Mouse (Mus musculus): ENCODE data around the gene Nrf1.

Nrf1 gene

GRCm38 (mm10) chr6:30147058-30147457, 99.3 kb downstream of the Nrf1 start:
- DNase-seq (ENCODE audit: low spot score) = no peak

DNA sequence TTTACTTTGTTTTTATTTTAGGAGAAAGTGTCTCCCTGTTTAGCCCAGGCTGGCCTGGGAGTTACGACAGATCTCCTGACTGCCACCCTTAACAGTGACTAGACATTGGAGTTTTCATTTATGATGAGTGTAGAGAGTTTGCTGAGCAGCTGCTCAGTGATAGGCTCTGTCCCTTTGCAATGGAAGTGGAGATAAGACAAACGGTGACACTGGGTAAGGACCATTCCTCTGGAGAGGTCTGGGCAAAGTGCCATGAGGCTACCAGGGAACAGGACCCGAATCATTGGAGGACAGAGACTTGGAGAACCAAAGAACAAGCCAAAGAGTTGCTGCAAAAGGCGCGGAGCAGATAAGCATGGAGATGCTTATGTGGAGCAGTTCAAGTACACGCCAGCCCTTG, 100.0 kb downstream of the Nrf1 start:
- DNase-seq (ENCODE audit: low spot score) = no peak

DNA sequence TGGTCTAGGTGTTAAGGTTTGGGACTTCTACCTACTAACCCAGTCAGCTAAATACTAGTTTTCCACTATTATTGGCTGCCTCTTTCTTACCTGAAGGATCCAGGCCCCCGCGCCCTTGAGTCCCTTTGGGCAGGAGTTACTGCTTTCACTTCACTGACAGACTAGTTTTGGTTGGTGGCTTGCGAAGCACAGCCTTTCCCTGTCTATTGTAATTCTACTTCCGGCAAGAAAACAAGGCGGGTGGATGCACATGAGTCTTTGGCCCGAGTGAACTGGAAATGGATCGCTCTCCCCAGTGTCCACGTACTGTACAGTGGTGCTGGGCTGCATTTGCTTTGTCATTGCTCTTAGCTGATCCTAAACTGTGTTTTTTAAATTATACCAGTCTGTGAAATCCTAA, 102.7 kb downstream of the Nrf1 start:
- DNase-seq (ENCODE audit: low spot score) = no peak

DNA sequence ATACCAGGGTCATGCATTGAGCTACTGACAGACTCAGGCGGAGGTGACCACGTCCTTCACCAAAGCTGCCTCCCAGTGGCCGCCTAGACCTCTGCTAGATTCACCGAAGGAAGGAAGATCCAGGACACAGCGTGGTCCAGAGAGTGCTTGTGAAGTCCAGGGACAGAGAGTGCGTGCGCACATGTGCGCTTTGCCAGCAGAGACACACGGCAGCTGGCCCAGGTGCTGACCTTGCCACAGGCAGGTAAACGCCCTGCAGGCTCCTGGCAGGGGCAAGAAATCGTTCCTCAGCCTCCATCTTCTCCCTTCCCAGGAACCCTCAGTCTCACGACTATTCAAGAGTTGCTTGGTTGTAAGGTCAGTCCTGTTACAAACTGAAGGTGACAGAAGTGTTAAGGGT, 104.4 kb downstream of the Nrf1 start:
- DNase-seq (ENCODE audit: low spot score) = no peak

DNA sequence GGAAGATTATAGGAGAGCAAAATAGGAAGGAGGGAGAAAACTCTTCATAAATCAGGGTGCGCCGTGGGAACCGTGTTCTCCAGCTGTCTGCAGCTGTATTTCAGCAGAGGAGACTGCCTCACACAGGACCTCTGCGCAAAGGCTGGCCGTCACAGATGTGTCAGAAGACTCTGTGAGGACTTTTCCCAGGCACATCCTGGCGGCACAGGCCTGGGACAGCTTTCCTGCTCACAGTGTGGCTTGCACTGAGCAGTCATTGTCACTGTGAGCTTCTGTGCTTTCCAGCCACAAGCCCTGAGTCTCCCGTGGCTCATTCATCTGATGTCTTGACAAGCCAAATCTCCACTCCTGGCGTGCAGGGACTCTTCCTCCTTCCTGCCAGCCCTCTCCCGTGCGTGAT, 104.9 kb downstream of the Nrf1 start:
- no peak for DNase-seq (ENCODE audit: low spot score)

DNA sequence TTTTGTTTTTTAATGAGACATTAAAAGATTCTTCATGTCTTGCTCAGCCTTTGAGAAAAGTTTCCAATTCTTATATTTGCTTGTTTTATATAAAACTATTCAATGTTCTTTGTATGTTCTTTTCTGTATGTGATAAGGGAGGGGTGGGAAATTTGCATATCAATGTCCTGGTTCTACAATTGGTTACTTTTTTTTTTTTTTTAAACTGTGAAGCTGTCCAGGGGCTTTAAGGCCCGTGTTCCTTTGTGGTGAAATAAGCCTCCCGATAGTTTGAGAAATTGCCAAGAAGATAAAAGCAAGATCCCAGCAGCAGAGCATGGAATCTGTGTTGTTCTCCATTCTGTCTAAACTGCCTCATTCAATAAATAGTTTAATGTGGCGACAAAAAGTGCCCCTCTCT, 105.3 kb downstream of the Nrf1 start:
- DNase-seq (ENCODE audit: low spot score) = no peak

- DNase-seq (ENCODE audit: low spot score) = no peak
Observed at GRCm38 (mm10) chr6:30153733-30154415, 106.1 kb downstream of the Nrf1 start.

GRCm38 (mm10) chr6:30159516-30160045, 111.8 kb downstream of the Nrf1 start:
- DNase-seq (ENCODE audit: low spot score) = no peak

DNA sequence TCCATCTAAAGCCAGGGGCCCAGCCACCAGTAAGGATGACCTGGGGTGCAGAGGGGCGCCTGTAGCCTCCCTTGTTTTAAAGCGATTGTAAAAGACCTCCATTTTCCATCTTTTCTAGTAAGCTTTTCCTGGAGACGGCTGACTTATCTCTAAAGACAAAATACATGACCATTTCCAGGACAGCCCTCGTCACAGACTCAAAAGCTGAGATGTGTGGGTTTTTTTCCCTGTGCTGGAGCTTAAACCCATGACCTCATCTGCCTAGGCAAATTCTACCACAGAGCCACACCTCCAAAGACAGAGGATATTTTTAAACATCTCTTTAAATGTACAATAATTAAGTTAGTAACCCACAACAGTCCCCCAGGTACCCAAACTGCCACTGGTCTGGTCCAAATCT, 112.6 kb downstream of the Nrf1 start:
- no peak for DNase-seq (ENCODE audit: low spot score)

- no peak for DNase-seq (ENCODE audit: low spot score)
Observed at GRCm38 (mm10) chr6:30161618-30162017, 113.8 kb downstream of the Nrf1 start.

DNA sequence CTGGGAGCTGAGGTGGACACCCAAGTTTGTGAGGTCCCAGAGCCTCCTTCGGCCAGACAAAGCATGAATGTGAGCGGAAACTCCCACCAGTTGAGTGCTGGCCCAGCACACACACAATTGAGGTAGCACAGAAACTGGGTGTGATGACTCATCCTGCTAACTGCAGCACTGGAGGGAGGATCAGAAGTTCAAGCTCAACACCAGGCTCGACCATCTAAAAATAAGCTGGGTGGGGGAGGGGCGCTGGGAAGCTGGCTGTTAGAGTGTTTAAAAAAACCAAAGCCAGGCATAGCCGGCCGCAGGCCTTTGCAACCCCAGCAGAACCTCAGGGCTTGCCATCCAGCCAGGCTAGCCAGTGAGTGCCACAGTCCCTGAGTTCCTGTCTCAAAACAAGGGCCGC, 114.3 kb downstream of the Nrf1 start:
- DNase-seq (ENCODE audit: low spot score) = no peak

- no peak for DNase-seq (ENCODE audit: low spot score)
Observed at GRCm38 (mm10) chr6:30166349-30166748, 118.6 kb downstream of the Nrf1 start.

- no peak for DNase-seq (ENCODE audit: low spot score)
Observed at GRCm38 (mm10) chr6:30167192-30167591, 119.4 kb downstream of the Nrf1 start.

GRCm38 (mm10) chr6:30168275-30168674, 120.5 kb downstream of the Nrf1 start:
- DNase-seq (ENCODE audit: low spot score) = no peak

GRCm38 (mm10) chr6:30169148-30169547, 121.4 kb downstream of the Nrf1 start:
- DNase-seq (ENCODE audit: low spot score) = no peak

GRCm38 (mm10) chr6:30171226-30171625, 123.4 kb downstream of the Nrf1 start:
- no peak for DNase-seq (ENCODE audit: low spot score)

GRCm38 (mm10) chr6:30171967-30172366, 124.2 kb downstream of the Nrf1 start:
- no peak for DNase-seq (ENCODE audit: low spot score)

GRCm38 (mm10) chr6:30172441-30172819, 124.6 kb downstream of the Nrf1 start:
- no peak for DNase-seq (ENCODE audit: low spot score)

GRCm38 (mm10) chr6:30172820-30173550, 125.2 kb downstream of the Nrf1 start:
- no peak for DNase-seq (ENCODE audit: low spot score)

DNA sequence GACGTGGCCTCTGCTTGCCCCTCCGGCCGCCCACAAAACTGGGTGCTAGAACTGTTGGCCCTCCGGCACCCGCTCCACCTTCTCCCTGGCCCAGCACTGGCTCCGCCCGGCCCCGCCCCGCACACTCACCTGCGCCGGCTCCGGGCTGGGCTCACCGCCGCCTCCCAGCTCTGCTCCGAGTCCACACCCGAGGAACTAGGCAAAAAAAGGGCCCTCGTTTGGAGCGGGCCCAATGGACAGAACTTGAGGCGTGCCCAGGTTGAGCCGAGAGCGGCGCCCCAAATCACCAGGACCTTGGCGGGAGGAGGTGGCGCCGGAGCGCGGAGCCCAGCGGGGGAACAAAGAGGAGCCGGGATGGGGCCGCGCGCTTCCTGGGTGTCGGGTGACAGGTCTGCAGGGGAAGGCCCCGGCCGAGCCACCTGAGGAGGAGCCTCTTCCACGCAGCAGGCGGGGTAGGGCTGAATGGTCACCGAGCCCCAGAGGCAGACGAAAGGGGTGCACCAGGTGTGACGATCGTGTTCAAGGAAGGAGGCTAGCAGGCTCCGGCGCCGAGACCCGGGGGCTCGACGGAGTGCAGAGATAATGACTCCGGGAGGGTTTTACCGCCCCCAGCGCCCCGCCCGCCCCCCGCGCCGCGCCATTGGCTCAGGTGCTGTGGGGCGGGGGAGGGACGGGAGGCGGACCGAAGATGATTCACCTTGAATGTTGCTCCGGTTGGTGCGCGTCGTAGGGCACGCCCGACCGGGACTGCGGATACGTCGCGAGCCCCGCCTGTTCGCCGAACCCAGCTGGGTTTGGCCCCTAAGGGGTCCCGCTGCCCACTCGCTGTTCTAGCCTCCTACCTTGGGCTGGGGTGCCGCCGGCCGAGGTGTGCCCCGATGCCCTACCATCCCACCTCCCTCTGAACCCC, 126.0 kb downstream of the Nrf1 start:
- DNase-seq (ENCODE audit: low spot score) = no peak

GRCm38 (mm10) chr6:30174461-30175224, 126.9 kb downstream of the Nrf1 start:
- DNase-seq (ENCODE audit: low spot score) = no peak

Data from urinary bladder, postnatal 10 days (tissue).